Mouse (Mus musculus): ENCODE measurements at regions not wholly inside any gene's neighbourhood (a gene's known extent, or its start where the extent isn't known, plus 50 kb on each side); places are given as distances from the start of the nearest gene placed in this dataset.

DNA sequence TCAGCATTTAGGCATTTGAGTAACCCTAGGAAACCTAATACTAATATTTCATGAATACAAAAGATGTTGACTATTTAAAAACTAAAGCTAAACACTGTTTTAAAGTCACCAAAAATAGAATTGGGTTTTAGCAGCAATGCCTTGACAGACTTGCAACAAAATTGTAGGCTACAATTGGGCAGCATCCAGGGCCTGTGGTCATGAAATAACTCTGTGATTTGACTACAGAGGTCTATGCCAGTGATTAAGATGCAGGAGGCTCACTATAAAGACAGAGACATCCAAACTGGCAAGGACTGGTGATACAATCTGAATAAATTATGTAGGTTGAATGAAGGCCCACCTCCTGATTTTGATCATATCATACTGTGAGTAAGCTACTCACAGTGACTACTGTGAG is 967.5 kb upstream of the A1bg start:
- no peak for TF ChIP-seq POLR2A (IDR thresholded peaks at IDR 0.05; ENCODE audit: extremely low read depth, insufficient read depth, low read length)
- no peak for TF ChIP-seq CTCF (IDR thresholded peaks at IDR 0.05; ENCODE audit: low read depth, low read length)

Data from liver, adult 2 months (tissue).